Mouse (Mus musculus): ENCODE data around the gene Fam214a. TPM values are rescaled to one million over a fixed set of nuclear protein-coding genes. Genes with fewer than 3 reads are reported as not detected.
A peak's percentile ranks its signal among the peaks of the same experiment; 100 is the strongest.

Fam214a gene
- polyA plus RNA-seq, 1 experiment from 2014 or later = 13.3 TPM

- no peak for ATAC-seq (replicated peaks; ENCODE audit: insufficient number of reproducible peaks, low FRiP score, low TSS enrichment, low read depth)
- H3K4me2 ChIP-seq (ENCODE audit: low read depth, low read length) = no peak overlapping the region
- 84% methylated on average over 9 of the region's 9 CpGs for WGBS
- no peaks in the 10 kb centered on the region for H3K9me3 ChIP-seq (replicated peaks; ENCODE audit: control insufficient read depth, low read length)
- no peaks in the 10 kb centered on the region for H3K4me1 ChIP-seq (ENCODE audit: control insufficient read depth, insufficient read depth, low read length)
- no peak for DNase-seq (ENCODE audit: low spot score)
- H3K4me3 ChIP-seq (ENCODE audit: low read depth, low read length) = no peak overlapping the region
- H3K27ac ChIP-seq (replicated peaks; ENCODE audit: low read depth, low read length) = no peak overlapping the region
- no peaks in the 10 kb centered on the region for H3K27me3 ChIP-seq (ENCODE audit: control insufficient read depth, insufficient read depth, low read length)
- no peaks in the 10 kb centered on the region; the same call in 1 of the 2 replicates for H3K36me3 ChIP-seq (replicated peaks; ENCODE audit: control insufficient read depth, insufficient read depth, low read depth, low read length)
- no peak overlapping the region for H3K9ac ChIP-seq (replicated peaks; ENCODE audit: low read length)
Observed at GRCm38 (mm10) chr9:75064678-75065331, 112.1 kb downstream of the Fam214a start.

- peak within 1 kb of the TSS; percentile 92 for H3K4me2 ChIP-seq (ENCODE audit: low read depth, low read length)
- no peaks in the 10 kb centered on the region for H3K36me3 ChIP-seq (replicated peaks; ENCODE audit: control insufficient read depth, insufficient read depth, low read depth, low read length)
- peak within 1 kb of the TSS; percentile 87 for H3K27ac ChIP-seq (replicated peaks; ENCODE audit: low read depth, low read length)
- peak within 1 kb of the TSS; percentile 88 for H3K4me3 ChIP-seq (ENCODE audit: low read depth, low read length)
- peak within 1 kb of the TSS; percentile 92 for H3K9ac ChIP-seq (replicated peaks; ENCODE audit: low read length)
- no peaks in the 10 kb centered on the region for H3K4me1 ChIP-seq (ENCODE audit: control insufficient read depth, insufficient read depth, low read length)
- DNase-seq (ENCODE audit: low spot score) (no peak), ATAC-seq (replicated peaks; ENCODE audit: insufficient number of reproducible peaks, low FRiP score, low TSS enrichment, low read depth) (peak; percentile 70; the same call in 1 of the 2 replicates)
- 20% methylated on average over 23 of the region's 23 CpGs for WGBS
- H3K27me3 ChIP-seq (ENCODE audit: control insufficient read depth, insufficient read depth, low read length) = no peaks in the 10 kb centered on the region
- H3K9me3 ChIP-seq (replicated peaks; ENCODE audit: control insufficient read depth, low read length) = no peaks in the 10 kb centered on the region
Observed at GRCm38 (mm10) chr9:75070457-75071028, 117.9 kb downstream of the Fam214a start, which contains the start of gene Myo5a. Gene Myo5a (plus strand): TSS chr9:75071015.

GRCm38 (mm10) chr9:75071029-75071705 lies 118.5 kb downstream of the Fam214a start:
- under 1% methylated on average over 59 of the region's 92 CpGs for WGBS
- H3K4me2 ChIP-seq (ENCODE audit: low read depth, low read length) = peak overlapping the region; percentile 92

GRCm38 (mm10) chr9:75071706-75072192 lies 119.1 kb downstream of the Fam214a start:
- Histone ChIP-seq H3K9me3 (replicated peaks; ENCODE audit: control insufficient read depth, low read length) (no peaks in the 10 kb centered on the region), H3K4me3 (ENCODE audit: low read depth, low read length) (peak overlapping the region; percentile 88), H3K27ac (replicated peaks; ENCODE audit: low read depth, low read length) (peak overlapping the region; percentile 87), H3K27me3 (ENCODE audit: control insufficient read depth, insufficient read depth, low read length) (no peaks in the 10 kb centered on the region), H3K36me3 (replicated peaks; ENCODE audit: control insufficient read depth, insufficient read depth, low read depth, low read length) (no peaks in the 10 kb centered on the region), H3K4me1 (ENCODE audit: control insufficient read depth, insufficient read depth, low read length) (no peaks in the 10 kb centered on the region), H3K4me2 (ENCODE audit: low read depth, low read length) (peak overlapping the region; percentile 92), H3K9ac (replicated peaks; ENCODE audit: low read length) (peak overlapping the region; percentile 92)
- ATAC-seq (replicated peaks; ENCODE audit: insufficient number of reproducible peaks, low FRiP score, low TSS enrichment, low read depth) (no peak; the same call in 1 of the 2 replicates), DNase-seq (ENCODE audit: low spot score) (peak; percentile 55)
- WGBS = 0% methylated on average over 25 of the region's 29 CpGs

More at GRCm38 (mm10) chr9:75071029-75071705, 118.5 kb downstream of the Fam214a start:
- peak; percentile 82 for DNase-seq (ENCODE audit: low spot score)
- Histone ChIP-seq H3K4me3 (ENCODE audit: low read depth, low read length) (peak overlapping the region; percentile 88), H3K36me3 (replicated peaks; ENCODE audit: control insufficient read depth, insufficient read depth, low read depth, low read length) (no peaks in the 10 kb centered on the region), H3K9me3 (replicated peaks; ENCODE audit: control insufficient read depth, low read length) (no peaks in the 10 kb centered on the region), H3K27me3 (ENCODE audit: control insufficient read depth, insufficient read depth, low read length) (no peaks in the 10 kb centered on the region), H3K4me1 (ENCODE audit: control insufficient read depth, insufficient read depth, low read length) (no peaks in the 10 kb centered on the region), H3K9ac (replicated peaks; ENCODE audit: low read length) (peak overlapping the region; percentile 92), H3K27ac (replicated peaks; ENCODE audit: low read depth, low read length) (peak overlapping the region; percentile 87)
- peak; percentile 95 for ATAC-seq (replicated peaks; ENCODE audit: insufficient number of reproducible peaks, low FRiP score, low TSS enrichment, low read depth)

- Histone ChIP-seq H3K4me3 (ENCODE audit: low read depth, low read length) (peak overlapping the region; percentile 88), H3K36me3 (replicated peaks; ENCODE audit: control insufficient read depth, insufficient read depth, low read depth, low read length) (no peaks in the 10 kb centered on the region), H3K9me3 (replicated peaks; ENCODE audit: control insufficient read depth, low read length) (no peaks in the 10 kb centered on the region), H3K27ac (replicated peaks; ENCODE audit: low read depth, low read length) (no peak overlapping the region), H3K4me2 (ENCODE audit: low read depth, low read length) (peak overlapping the region; percentile 92), H3K27me3 (ENCODE audit: control insufficient read depth, insufficient read depth, low read length) (no peaks in the 10 kb centered on the region), H3K4me1 (ENCODE audit: control insufficient read depth, insufficient read depth, low read length) (no peaks in the 10 kb centered on the region), H3K9ac (replicated peaks; ENCODE audit: low read length) (peak overlapping the region; percentile 92)
- WGBS = 20% methylated on average over 3 of the region's 3 CpGs
- ATAC-seq (replicated peaks; ENCODE audit: insufficient number of reproducible peaks, low FRiP score, low TSS enrichment, low read depth) = no peak
- DNase-seq (ENCODE audit: low spot score) = peak; percentile 8
Observed at GRCm38 (mm10) chr9:75072361-75072760, 119.7 kb downstream of the Fam214a start.

GRCm38 (mm10) chr9:75077191-75077590 lies 124.5 kb downstream of the Fam214a start:
- no peaks in the 10 kb centered on the region for H3K27me3 ChIP-seq (ENCODE audit: control insufficient read depth, insufficient read depth, low read length)
- no peaks in the 10 kb centered on the region for H3K9me3 ChIP-seq (replicated peaks; ENCODE audit: control insufficient read depth, low read length)
- no peaks in the 10 kb centered on the region for H3K4me1 ChIP-seq (ENCODE audit: control insufficient read depth, insufficient read depth, low read length)
- no peak overlapping the region for H3K4me2 ChIP-seq (ENCODE audit: low read depth, low read length)
- no peak overlapping the region for H3K4me3 ChIP-seq (ENCODE audit: low read depth, low read length)
- no peaks in the 10 kb centered on the region for H3K36me3 ChIP-seq (replicated peaks; ENCODE audit: control insufficient read depth, insufficient read depth, low read depth, low read length)
- DNase-seq (ENCODE audit: low spot score) (no peak), ATAC-seq (replicated peaks; ENCODE audit: insufficient number of reproducible peaks, low FRiP score, low TSS enrichment, low read depth) (no peak)
- H3K9ac ChIP-seq (replicated peaks; ENCODE audit: low read length) = no peak overlapping the region
- no peak overlapping the region for H3K27ac ChIP-seq (replicated peaks; ENCODE audit: low read depth, low read length)
